Mouse (Mus musculus) cerebellum, postnatal 36 days (tissue): Measurements from ENCODE around the gene Sez6l.
"Not testable (repeated sequence)": the region's sequence is repeated elsewhere in the genome, so short reads cannot be mapped to it uniquely, and the experiment has no call there.

Experiments
- DNase-seq, 2 experiments: peaks; one replicate each; pipeline ENCODE4 v3.0.0; 2021 to 2022; ENCODE audit warnings: mixed read lengths in 2 of 2

The Sez6l gene

DNA sequence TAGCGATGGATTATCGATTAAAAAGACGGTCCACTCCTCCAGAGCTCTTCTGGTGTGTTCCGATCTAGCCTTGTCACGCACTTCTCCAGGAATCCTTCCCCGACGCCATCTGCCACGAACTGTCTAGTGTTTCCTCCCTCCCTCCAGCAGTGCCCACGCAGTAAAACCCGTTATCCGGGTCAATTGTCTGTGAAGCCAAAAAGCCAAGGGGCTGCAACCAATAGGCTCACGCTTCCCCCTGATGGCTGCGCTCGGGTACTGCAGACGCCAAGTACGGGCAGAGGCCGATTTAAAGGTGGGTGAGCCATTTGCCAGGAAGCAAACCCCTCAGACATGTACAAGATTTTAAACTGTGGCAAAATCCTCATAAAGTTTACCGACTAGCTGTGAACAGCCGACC, 148.0 kb downstream of the Sez6l start:
- peak; percentile 75 to 78 for DNase-seq

DNA sequence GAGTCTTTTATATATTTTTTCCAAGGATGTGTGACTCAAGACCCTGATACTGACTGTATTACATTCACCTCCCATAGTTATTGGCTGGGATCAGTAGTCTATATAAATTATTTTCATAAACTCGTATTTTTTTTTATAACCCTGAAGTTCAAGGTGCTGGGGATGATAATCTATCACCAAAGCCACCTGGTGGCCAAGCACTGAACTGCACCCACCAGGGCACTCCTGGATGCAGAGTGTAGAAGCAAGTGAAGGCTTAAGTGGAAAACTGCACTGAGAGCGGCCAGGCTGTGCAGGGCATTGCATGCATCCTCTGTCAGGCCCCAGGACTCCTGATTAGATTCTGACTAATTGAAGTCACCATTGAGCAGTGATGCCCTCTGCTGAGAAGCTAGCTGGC, 149.7 kb downstream of the Sez6l start:
- peak; percentile 81 to 83 for DNase-seq

- peak in 1 of 2 experiments; percentile 1 for DNase-seq
Measured at GRCm38 (mm10) chr5:112426635-112427034, 150.3 kb downstream of the Sez6l start.

- DNase-seq = no peak
Measured at GRCm38 (mm10) chr5:112419535-112419934, 157.4 kb downstream of the Sez6l start.

DNA sequence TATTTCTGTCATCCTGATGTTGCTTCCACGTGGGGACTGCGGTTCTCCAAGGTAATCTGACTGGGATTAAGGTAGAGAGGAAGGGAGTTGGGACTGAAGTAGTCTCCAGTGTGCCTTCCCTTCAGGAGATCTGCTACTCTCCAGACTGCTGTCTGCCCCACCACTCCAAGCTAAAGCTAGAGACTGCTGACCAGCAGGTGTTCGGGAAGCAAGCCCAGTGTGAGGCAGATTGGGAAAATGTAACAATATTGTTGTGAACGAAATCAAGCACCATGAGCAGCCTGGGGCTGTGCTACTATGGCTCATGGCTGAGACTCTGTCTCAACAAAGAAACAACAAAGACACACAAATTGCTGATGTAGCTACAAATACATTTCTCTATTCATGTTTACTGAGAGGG, 159.0 kb downstream of the Sez6l start:
- DNase-seq = peak; percentile 64 to 70

DNA sequence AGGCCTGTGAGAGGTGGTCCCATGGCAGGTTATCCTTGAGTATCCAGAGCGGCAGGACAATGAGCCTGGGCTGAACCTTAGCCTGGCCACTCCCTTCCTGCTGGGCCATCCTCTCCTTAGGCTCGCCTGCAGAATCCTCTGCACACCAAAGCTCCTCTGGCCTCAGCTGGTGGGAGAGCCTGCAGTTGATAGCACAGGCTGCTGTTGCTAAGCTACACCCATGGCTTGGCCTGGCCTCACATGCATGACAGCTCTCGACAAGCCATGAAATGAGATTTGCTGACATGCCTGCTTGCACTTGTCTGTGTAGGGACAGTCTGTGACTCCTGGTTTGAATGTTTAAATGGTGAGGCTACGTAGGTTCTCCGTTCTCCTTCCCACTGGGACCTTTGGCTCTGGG, 160.3 kb downstream of the Sez6l start:
- no peak for DNase-seq

- DNase-seq = not testable (repeated sequence)
Measured at GRCm38 (mm10) chr5:112412781-112413180, 164.2 kb downstream of the Sez6l start.

DNA sequence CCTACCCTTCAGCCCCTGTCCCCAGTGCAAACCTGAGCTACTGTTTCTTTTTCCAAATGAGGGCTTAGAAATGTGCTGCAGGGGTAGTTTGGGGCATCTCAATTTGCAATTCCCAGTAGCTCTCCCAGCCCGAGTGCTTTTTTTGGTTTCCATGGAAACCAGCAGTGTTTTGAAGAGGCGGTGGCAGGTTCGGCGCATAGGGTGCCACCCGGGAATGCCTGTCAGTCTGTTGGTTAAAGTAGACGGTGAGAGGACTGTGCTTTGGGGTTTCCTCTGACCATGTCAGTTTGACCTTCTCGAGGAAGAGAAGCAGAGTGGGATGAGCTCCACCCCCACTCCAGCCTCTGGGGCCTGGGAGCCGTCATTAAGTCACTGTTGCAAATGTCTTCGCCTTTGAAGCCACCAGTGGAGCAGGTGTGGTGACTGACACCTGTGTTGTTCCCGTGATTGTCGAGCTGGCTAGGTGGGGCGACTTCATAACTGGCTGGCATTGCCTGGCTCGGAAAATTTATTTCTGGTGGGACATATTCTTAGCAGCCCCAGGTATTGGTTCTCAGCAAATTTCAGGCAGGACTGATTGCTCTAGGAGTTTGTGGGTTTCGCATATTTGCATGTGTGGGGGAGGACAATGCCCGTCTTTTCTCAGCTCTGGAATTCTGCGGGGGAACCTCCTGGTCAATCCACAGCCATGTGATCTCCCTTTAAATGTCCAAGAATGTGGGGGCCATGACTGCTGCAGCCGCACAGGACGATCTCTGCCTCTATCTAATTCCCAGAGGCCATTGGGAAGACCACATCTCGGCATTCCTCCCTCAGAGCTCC, 165.3 kb downstream of the Sez6l start:
- DNase-seq = no peak

GRCm38 (mm10) chr5:112411072-112411471, 165.9 kb downstream of the Sez6l start:
- DNase-seq = no peak

- no peak for DNase-seq
Measured at GRCm38 (mm10) chr5:112409274-112409673, 167.7 kb downstream of the Sez6l start.

- DNase-seq = no peak
Measured at GRCm38 (mm10) chr5:112406017-112406416, 171.0 kb downstream of the Sez6l start.

DNA sequence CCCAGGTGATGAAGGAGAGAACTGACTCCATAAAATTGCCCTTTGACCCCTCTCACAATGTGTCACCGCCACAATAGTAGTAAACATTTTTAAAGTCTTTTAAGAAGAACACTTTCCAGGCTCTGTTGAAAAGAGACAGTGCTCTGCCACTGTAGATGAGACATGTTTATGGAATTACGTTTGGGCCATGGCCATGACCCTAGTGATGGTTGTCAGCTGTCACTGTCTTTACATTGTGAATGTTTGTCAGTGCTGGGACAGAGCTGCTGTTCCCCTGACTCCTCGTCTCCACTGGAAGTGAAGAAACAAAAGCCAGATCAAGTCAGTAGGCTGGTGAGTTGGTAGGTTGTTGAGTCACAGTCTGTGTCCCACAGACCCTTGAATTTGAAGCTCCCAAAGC, 174.5 kb downstream of the Sez6l start:
- no peak for DNase-seq

- DNase-seq = no peak
Measured at GRCm38 (mm10) chr5:112399284-112399683, 177.7 kb downstream of the Sez6l start.

DNA sequence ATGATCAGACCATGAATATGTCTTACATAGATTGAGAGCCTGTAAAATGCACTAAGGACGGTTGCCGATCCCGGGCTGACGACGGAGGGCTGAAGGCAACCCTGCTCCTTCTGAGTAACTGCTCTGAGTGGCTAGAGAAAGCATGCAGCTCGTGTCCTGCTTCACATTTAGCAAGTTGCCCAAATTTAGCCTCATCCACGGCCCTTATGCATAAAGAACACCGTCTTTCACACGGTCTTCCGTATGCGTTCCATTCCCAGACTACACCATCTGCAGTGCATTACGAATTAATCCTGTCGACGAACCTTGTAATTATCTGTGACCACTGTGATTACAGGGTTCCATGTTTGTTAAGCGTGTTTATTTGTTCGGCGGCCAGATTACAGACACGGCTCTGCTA, 180.9 kb downstream of the Sez6l start:
- DNase-seq = no peak

GRCm38 (mm10) chr5:112394779-112395443, 182.1 kb downstream of the Sez6l start, which contains the start of gene Asphd2:
Gene Asphd2, minus strand, starts transcription at chr5:112394866.
- peak; percentile 70 to 76 for DNase-seq

DNA sequence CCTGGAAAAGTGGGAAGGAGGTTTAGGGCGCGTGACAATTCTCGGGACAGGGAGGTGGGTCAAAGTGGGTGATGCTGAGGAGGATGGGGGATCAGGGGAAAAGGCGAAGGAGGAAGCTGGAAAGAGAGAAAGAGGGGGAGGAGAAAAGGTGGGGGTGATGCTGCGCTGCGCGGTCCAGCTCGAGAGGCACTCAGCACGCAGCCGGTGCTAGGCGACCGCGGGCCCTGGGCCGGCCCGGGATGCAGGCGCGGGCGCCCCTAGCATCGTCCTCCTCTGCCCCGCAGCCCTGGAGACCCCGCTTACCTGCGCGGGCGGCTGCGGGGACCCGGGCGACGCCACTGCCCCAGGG, 182.6 kb downstream of the Sez6l start:
- DNase-seq = no peak

GRCm38 (mm10) chr5:112393741-112394414, 183.1 kb downstream of the Sez6l start:
- no peak for DNase-seq

GRCm38 (mm10) chr5:112391676-112392323, 185.2 kb downstream of the Sez6l start:
- DNase-seq = no peak

DNA sequence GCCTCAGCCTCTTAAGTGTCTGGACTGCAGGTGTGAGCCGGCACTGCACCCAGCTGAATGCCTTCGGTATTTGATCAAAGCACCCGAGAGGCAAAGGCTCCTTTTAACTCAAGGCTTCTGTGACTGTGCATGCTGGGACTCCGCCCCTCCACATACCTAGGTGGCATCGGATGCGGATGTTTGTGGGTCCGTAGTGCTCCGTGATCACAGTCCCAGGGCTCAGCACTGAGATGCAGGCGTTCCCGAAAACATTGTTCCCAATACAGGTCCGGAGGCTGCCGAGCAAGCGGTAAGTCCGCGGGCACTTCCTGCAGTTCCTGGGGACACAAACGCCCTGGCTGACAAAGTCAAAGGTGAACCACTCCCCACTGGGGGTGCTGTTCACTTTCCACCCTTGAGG, 186.0 kb downstream of the Sez6l start:
- DNase-seq = no peak

- no peak for DNase-seq
Measured at GRCm38 (mm10) chr5:112389352-112389751, 187.6 kb downstream of the Sez6l start.

DNA sequence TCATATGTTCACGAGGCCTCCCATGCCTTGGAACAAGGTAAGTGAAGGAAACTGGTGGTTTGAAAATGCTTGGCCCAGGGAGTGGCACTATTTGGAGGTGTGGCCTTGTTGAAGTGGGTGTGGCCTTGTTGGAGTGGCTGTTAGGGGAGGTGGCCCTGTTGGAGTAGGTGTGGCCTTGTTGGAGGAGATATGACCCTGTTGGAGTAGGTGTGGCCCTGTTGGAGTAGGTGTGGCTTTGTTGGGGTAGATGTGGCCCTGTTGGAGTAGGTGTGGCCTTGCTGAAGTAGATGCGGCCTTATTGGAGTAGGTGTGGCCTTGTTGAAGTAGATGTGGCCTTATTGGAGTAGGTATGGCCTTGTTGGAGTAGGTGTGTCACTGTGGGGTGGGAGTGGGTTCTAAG, 191.0 kb downstream of the Sez6l start:
- no peak for DNase-seq

- DNase-seq = no peak
Measured at GRCm38 (mm10) chr5:112384805-112385472, 192.0 kb downstream of the Sez6l start.
